ENCODE assay signal across 18 mouse cellular contexts in genomic region chr4:128992176-128992575, GRCm38 (mm10). TPM values are rescaled to one million over a fixed set of nuclear protein-coding genes. Genes with fewer than 3 reads are reported as not detected.
DNase-seq lines count a peak whose midpoint lies in the region; ATAC-seq and TF ChIP-seq lines count a peak whose summit lies in the region.
"Had no signal": no experiment of that assay in that cellular context is flagged by ENCODE, and none has a peak within 500 bp of the region (broad histone marks: within the 10 kb centered on the region; RNA-seq: fewer than 3 reads in every experiment).

No protein-coding gene starts in this region.

- 0 out of 2 replicates have a peak, but pooled peaks cover 4% of the 10 kb centered on the region for H3K36me3 ChIP-seq in embryonic facial prominence, embryonic 15.5 days
- H3K36me3 ChIP-seq in embryonic facial prominence, embryonic 10.5 days (replicated peaks) = peaks cover 21% of the 10 kb centered on the region
- peaks cover 15% of the 10 kb centered on the region for H3K36me3 ChIP-seq in liver, embryonic 15.5 days (replicated peaks)
- H3K36me3 ChIP-seq: hindbrain, embryonic 15.5 days; neural tube, embryonic 12.5 days had no signal

- DNase-seq in embryonic facial prominence, embryonic 10.5 days (ENCODE audit: low spot score) = no peak
- DNase-seq in liver = no peak
- peak; percentile 68 for DNase-seq in fat pad, adult 2 months (ENCODE audit: extremely low read depth, low read depth, low spot score)
- no peak for DNase-seq in layer of hippocampus, adult 2 months (ENCODE audit: low spot score in 2 of 2)
- no peak for DNase-seq in layer of hippocampus, adult 18-20 months (ENCODE audit: low spot score in 2 of 2)
- DNase-seq: cerebellum, postnatal 25 days; right cerebral cortex, postnatal 4 days had no signal

- H3K4me2 ChIP-seq in embryonic facial prominence, embryonic 15.5 days (replicated peaks) = no peak overlapping the region
- H3K4me2 ChIP-seq in liver, embryonic 15.5 days = no peak overlapping the region

- H3K27ac ChIP-seq in embryonic facial prominence, embryonic 15.5 days (replicated peaks) = peak overlapping the region; percentile 48; the same call in 1 of the 2 replicates
- H3K27ac ChIP-seq in embryonic facial prominence, embryonic 10.5 days (replicated peaks) = no peak overlapping the region
- 0 out of 2 replicates have a peak overlapping the region, but pooled peaks have one; percentile 42 for H3K27ac ChIP-seq in liver, embryonic 15.5 days (replicated peaks)
- H3K27ac ChIP-seq in layer of hippocampus, adult 2 months = no peak overlapping the region
- H3K27ac ChIP-seq: embryonic facial prominence, embryonic 13.5 days; hindbrain, embryonic 15.5 days; kidney, embryonic 15.5 days; left cerebral cortex, adult 2 months; liver, embryonic 14.5 days; midbrain, embryonic 13.5 days; neural tube, embryonic 12.5 days had no signal

- H3K9ac ChIP-seq in embryonic facial prominence, embryonic 15.5 days = no peak overlapping the region
- no peak overlapping the region for H3K9ac ChIP-seq in liver, embryonic 15.5 days
- H3K9ac ChIP-seq: embryonic facial prominence, embryonic 13.5 days; hindbrain, embryonic 15.5 days; kidney, embryonic 15.5 days; midbrain, embryonic 13.5 days; neural tube, embryonic 12.5 days had no signal

- H3K27me3 ChIP-seq in embryonic facial prominence, embryonic 15.5 days = no peaks in the 10 kb centered on the region
- no peaks in the 10 kb centered on the region for H3K27me3 ChIP-seq in embryonic facial prominence, embryonic 10.5 days (replicated peaks; ENCODE audit: low read depth, poor library complexity, severe bottlenecking)
- no peaks in the 10 kb centered on the region for H3K27me3 ChIP-seq in liver, embryonic 15.5 days
- H3K27me3 ChIP-seq: embryonic facial prominence, embryonic 13.5 days; hindbrain, embryonic 15.5 days; kidney, embryonic 15.5 days had no signal

- peaks cover 19% of the 10 kb centered on the region for H3K4me1 ChIP-seq in embryonic facial prominence, embryonic 15.5 days
- peaks cover 26% of the 10 kb centered on the region for H3K4me1 ChIP-seq in embryonic facial prominence, embryonic 10.5 days
- H3K4me1 ChIP-seq in liver, embryonic 15.5 days (replicated peaks) = peaks cover 46% of the 10 kb centered on the region

- no peaks in the 10 kb centered on the region for H3K9me3 ChIP-seq in embryonic facial prominence, embryonic 15.5 days (replicated peaks)
- no peaks in the 10 kb centered on the region for H3K9me3 ChIP-seq in embryonic facial prominence, embryonic 10.5 days
- H3K9me3 ChIP-seq in liver, embryonic 15.5 days (replicated peaks) = no peaks in the 10 kb centered on the region
- H3K9me3 ChIP-seq: embryonic facial prominence, embryonic 13.5 days; heart, embryonic 10.5 days; hindbrain, embryonic 15.5 days; kidney, embryonic 15.5 days; midbrain, embryonic 13.5 days; neural tube, embryonic 12.5 days had no signal

- ATAC-seq in embryonic facial prominence, embryonic 15.5 days (ENCODE audit: insufficient number of reproducible peaks, low FRiP score, low TSS enrichment, low read depth) = no peak
- ATAC-seq in liver, embryonic 15.5 days (ENCODE audit: insufficient read depth) = no peak
- ATAC-seq in monocyte, adult 5-6 weeks (replicated peaks; ENCODE audit: insufficient number of reproducible peaks, low FRiP score, low TSS enrichment, poor library complexity, severe bottlenecking) = peak; percentile 36; the same call in 1 of the 2 replicates

- WGBS in embryonic facial prominence, embryonic 15.5 days = 86% methylated on average over 3 of the region's 3 CpGs
- 85% methylated on average over 3 of the region's 3 CpGs for WGBS in embryonic facial prominence, embryonic 10.5 days
- 57% methylated on average over 3 of the region's 3 CpGs for WGBS in liver, embryonic 15.5 days (ENCODE audit: insufficient replicate concordance)

- H3K4me3 ChIP-seq in embryonic facial prominence, embryonic 15.5 days (replicated peaks) = no peak overlapping the region
- H3K4me3 ChIP-seq in embryonic facial prominence, embryonic 10.5 days = no peak overlapping the region; the same call in 1 of the 2 replicates
- H3K4me3 ChIP-seq in liver, embryonic 15.5 days (replicated peaks) = no peak overlapping the region
- H3K4me3 ChIP-seq in layer of hippocampus, adult 2 months = no peak overlapping the region
- H3K4me3 ChIP-seq: embryonic facial prominence, embryonic 13.5 days; kidney, embryonic 15.5 days; midbrain, embryonic 13.5 days had no signal

- TF ChIP-seq CTCF in layer of hippocampus, adult 2 months (conservative IDR thresholded peaks at IDR 0.05) = no peak

RNA-seq across cellular contexts. Expression of gene Ak2, which starts 0.4 kb away (rescaled TPM):
- polyA plus RNA-seq in embryonic facial prominence, embryonic 15.5 days (2015; fragmentation: Nextera tagmentation; extraction: Ambion mirVana) = 196 and 203 TPM in 2 replicates
- 219 and 224 TPM in 2 replicates for polyA plus RNA-seq in embryonic facial prominence, embryonic 10.5 days (2016; fragmentation: Nextera tagmentation; extraction: Ambion mirVana)
- polyA plus RNA-seq in liver, embryonic 15.5 days (2015; fragmentation: Nextera tagmentation; extraction: Ambion mirVana) = 119 and 121 TPM in 2 replicates
- total RNA-seq in monocyte, adult 5-6 weeks (2017) = 62.2 to 89.0 TPM (median 73.4 TPM) in 3 replicates
- total RNA-seq in layer of hippocampus, adult 2 months (2021) = 10 to 100 TPM; 26.1 to 29.1 TPM
- total RNA-seq in layer of hippocampus, adult 18-20 months (2021) = 10 to 100 TPM; 24.9 TPM

RNA-seq across cellular contexts. Expression of gene Azin2, which starts 29.9 kb away (rescaled TPM):
- polyA plus RNA-seq in embryonic facial prominence, embryonic 15.5 days (2015; fragmentation: Nextera tagmentation; extraction: Ambion mirVana) = 29.4 and 32.1 TPM in 2 replicates
- 11.4 and 12.1 TPM in 2 replicates for polyA plus RNA-seq in embryonic facial prominence, embryonic 10.5 days (2016; fragmentation: Nextera tagmentation; extraction: Ambion mirVana)
- 0.71 and 0.77 TPM in 2 replicates for polyA plus RNA-seq in liver, embryonic 15.5 days (2015; fragmentation: Nextera tagmentation; extraction: Ambion mirVana)
- total RNA-seq in monocyte, adult 5-6 weeks (2017) = 2.2 to 11.7 TPM (median 5.8 TPM) in 3 replicates
- total RNA-seq in layer of hippocampus, adult 2 months (2021) = 10 to 100 TPM; 35.2 to 39.9 TPM
- total RNA-seq in layer of hippocampus, adult 18-20 months (2021) = 10 to 100 TPM; 38.9 to 41.7 TPM

Comparison
In these comparisons a context has a peak if more than half of its experiments do, and no peak if none do; other contexts are left out.
1. H3K27ac ChIP-seq: peak in embryonic facial prominence, embryonic 15.5 days (single experiment) and liver, embryonic 15.5 days (single experiment); none in embryonic facial prominence, embryonic 10.5 days (single experiment) and layer of hippocampus, adult 2 months (single experiment).